Mouse (Mus musculus) hindbrain, postnatal 0 days (tissue): ENCODE results near the gene 2310022A10Rik. TPM values are rescaled to one million over a fixed set of nuclear protein-coding genes. Genes with fewer than 3 reads are reported as not detected.
"Not testable (repeated sequence)": the region's sequence is repeated elsewhere in the genome, so short reads cannot be mapped to it uniquely, and the experiment has no call there.

Experiments
- ATAC-seq: fragments of 200-750 bp; cut with Nextera tagmentation; 2 replicates; pipeline ENCODE4 v1.8.0; 2017; ENCODE audit warnings: mild to moderate bottlenecking, moderate TSS enrichment, moderate library complexity
- DNase-seq: peaks from one replicate; pipeline ENCODE4 v3.0.0-alpha.2; 2015; ENCODE audit warnings: low spot score
- H3K27ac ChIP-seq: fragments of 300-500 bp; sonication (generic); 2 replicates; pipeline ENCODE4 v1.5.1; 2014; ENCODE audit warnings: mild to moderate bottlenecking
- H3K27me3 ChIP-seq: fragments of 300-500 bp; sonication (generic); 2 replicates; pipeline ENCODE4 v1.6.1; 2014; ENCODE audit warnings: low read length, mixed read lengths; ENCODE audit not compliant: insufficient read depth
- H3K36me3 ChIP-seq: fragments of 300-500 bp; sonication (generic); 2 replicates; pipeline ENCODE4 v1.6.1; 2014; ENCODE audit warnings: low read length, mixed read lengths; ENCODE audit not compliant: insufficient read depth
- H3K4me1 ChIP-seq: fragments of 300-500 bp; sonication (generic); 2 replicates; pipeline ENCODE4 v1.6.1; 2014; ENCODE audit warnings: antibody characterized with exemption, low read length, mixed read lengths; ENCODE audit not compliant: insufficient read depth
- H3K4me2 ChIP-seq: fragments of 300-500 bp; sonication (generic); 2 replicates; pipeline ENCODE4 v1.6.1; 2014; ENCODE audit warnings: low read depth, mild to moderate bottlenecking, low read length, moderate library complexity, mixed read lengths
- H3K4me3 ChIP-seq: fragments of 300-500 bp; sonication (generic); 2 replicates; pipeline ENCODE4 v1.5.1; 2014; ENCODE audit warnings: low read length
- H3K9ac ChIP-seq: fragments of 300-500 bp; sonication (generic); replicated peaks from 2 replicates; pipeline ENCODE4 v1.6.1; 2014; ENCODE audit warnings: mild to moderate bottlenecking, low read length, moderate library complexity, mixed read lengths
- H3K9me3 ChIP-seq: fragments of 300-500 bp; sonication (generic); 2 replicates; pipeline ENCODE4 v1.6.1; 2016; ENCODE audit warnings: low read length, mixed read lengths
- CTCF ChIP-seq: IDR thresholded peaks from 2 replicates; pipeline ENCODE4 v1.5.1; 2016; ENCODE audit warnings: antibody characterized with exemption, control low read depth, low read depth
- WGBS: fragments of 180-500 bp; shearing (Covaris S2); extraction: QIAGEN DNeasy Blood & Tissue Kit; methylation state at CpG from one replicate; pipeline ENCODE4 v1.1.7; 2014; 5-methylcytosine and 5-hydroxymethylcytosine counted together
- polyA plus RNA-seq: library from polyadenylated mRNA; unstranded; fragments of >200 nt; fragmentation: Nextera tagmentation; extraction: Ambion mirVana; gene quantifications from 2 replicates; pipeline ENCODE4 v1.2.1, GENCODE M21; 2015
- total RNA-seq: library from RNA; depleted of rRNA; stranded (reverse); fragments of >200 nt; gene quantifications from 2 replicates; pipeline ENCODE4 v1.2.3, GENCODE M21; 2014; rRNA removed

2310022A10Rik gene
- total and polyA plus RNA-seq, 2 experiments from 2014 or later: 8.2 to 26.1 TPM

DNA sequence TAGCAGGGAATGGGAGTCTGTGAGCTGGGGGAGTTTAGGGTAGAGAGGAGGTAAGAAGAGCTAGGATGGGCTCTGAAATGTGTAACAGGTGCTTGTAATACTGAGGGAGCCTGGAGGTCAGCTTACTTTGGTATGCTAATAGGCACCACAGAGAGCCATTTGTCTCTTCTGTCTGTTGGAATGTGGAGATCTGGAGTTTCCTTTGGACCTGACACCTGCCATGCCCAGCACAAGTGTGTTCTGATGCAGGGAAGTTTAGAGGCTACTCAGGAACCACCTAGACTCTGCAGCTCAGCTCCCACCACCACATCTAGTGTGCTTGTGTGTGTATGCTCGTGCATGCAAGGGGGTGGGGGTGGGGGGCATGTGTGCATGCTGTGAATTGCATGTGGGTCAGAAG lies 69.2 kb downstream of the 2310022A10Rik start:
- H3K4me2 ChIP-seq: no peak overlapping the region
- no peaks in the 10 kb centered on the region for H3K27me3 ChIP-seq
- H3K4me1 ChIP-seq: no peaks in the 10 kb centered on the region
- H3K27ac ChIP-seq: no peak overlapping the region
- no peaks in the 10 kb centered on the region for H3K9me3 ChIP-seq
- ATAC-seq (no peak), DNase-seq (no peak)
- H3K36me3 ChIP-seq: peaks cover 40% of the 10 kb centered on the region
- no peak overlapping the region for H3K9ac ChIP-seq
- no peak overlapping the region for H3K4me3 ChIP-seq
- no peak for TF ChIP-seq CTCF
- WGBS: 48% methylated on average over 1 of the region's 1 CpGs

DNA sequence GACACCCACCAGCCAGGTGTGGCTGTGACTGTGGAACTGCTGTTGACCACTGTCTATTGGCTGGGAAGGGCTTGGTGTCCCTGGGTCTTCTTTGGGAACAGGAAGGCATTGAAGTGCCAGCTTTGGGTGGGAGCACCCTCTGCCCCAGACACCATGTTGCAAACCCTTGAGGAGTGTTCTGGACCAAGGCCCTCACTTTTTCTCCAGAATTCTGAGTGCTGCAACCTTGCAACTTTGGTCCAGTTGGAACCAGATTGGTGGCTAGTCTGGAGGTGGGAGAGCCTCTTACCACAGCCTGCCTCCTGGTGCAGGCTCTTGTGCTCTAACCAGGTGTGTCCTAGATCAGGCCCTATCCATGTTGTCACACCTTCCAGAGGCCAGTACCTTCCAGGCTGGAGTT lies 71.9 kb downstream of the 2310022A10Rik start:
- ATAC-seq (no peak), DNase-seq (no peak)
- no peak overlapping the region for H3K27ac ChIP-seq
- H3K9ac ChIP-seq: no peak overlapping the region
- peaks cover 24% of the 10 kb centered on the region; the same call in 1 of the 2 replicates for H3K36me3 ChIP-seq
- H3K27me3 ChIP-seq: no peaks in the 10 kb centered on the region
- H3K4me3 ChIP-seq: no peak overlapping the region
- H3K4me1 ChIP-seq: no peaks in the 10 kb centered on the region
- H3K4me2 ChIP-seq: no peak overlapping the region
- no peaks in the 10 kb centered on the region for H3K9me3 ChIP-seq
- TF ChIP-seq CTCF: no peak

DNA sequence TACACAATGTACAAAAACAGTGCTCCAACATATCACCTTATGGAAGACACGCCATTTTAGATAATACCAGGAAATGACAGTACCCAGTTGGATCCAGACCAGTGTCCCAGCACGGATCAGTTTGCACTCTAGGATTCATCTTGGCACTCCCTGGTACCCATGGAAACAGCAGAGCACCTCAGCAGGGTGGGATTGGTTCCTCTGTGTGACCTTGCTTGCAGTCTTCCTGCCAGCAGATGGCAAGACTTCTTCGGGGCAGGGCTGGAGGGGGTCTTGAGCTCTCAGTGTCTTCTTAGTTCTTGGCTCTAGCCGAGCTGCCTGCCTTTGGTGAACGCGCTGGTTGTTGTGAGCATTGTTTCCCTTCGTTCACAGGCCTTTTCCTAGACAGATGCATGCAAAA lies 74.7 kb downstream of the 2310022A10Rik start:
- TF ChIP-seq CTCF: no peak
- Histone ChIP-seq H3K4me1 (no peaks in the 10 kb centered on the region), H3K27ac (peak overlapping the region; percentile 58; the same call in 1 of the 2 replicates), H3K9ac (no peak overlapping the region), H3K36me3 (peaks cover 34% of the 10 kb centered on the region; the same call in 1 of the 2 replicates), H3K9me3 (no peaks in the 10 kb centered on the region), H3K27me3 (no peaks in the 10 kb centered on the region), H3K4me2 (no peak overlapping the region), H3K4me3 (no peak overlapping the region)
- peak; percentile 64 for ATAC-seq
- 56% methylated on average over 7 of the region's 7 CpGs for WGBS
- DNase-seq: peak; percentile 51

DNA sequence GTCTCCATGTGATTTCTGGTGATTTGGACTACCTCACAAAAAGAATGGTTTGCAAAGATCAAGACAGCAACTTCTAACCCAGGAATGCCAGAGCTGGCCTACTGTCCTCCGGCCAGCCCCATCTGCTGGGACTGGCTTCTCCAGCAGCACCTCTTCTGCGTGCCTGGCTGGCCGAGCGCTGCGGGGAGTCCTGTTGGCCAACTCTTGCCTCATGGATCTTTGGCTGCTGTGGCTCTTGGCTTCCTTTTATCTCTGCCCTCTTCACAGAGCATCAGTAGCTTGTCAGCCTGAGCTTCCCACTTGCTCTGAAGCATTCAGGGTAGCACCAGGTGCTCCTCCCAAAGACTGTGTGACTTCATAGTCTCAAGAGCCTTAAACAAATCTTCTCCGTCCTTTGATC lies 75.2 kb downstream of the 2310022A10Rik start:
- H3K9me3 ChIP-seq: no peaks in the 10 kb centered on the region
- peaks cover 34% of the 10 kb centered on the region; the same call in 1 of the 2 replicates for H3K36me3 ChIP-seq
- DNase-seq (no peak), ATAC-seq (no peak)
- TF ChIP-seq CTCF: no peak
- H3K4me3 ChIP-seq: no peak overlapping the region
- no peak overlapping the region for H3K9ac ChIP-seq
- peak overlapping the region; percentile 58 for H3K27ac ChIP-seq
- no peaks in the 10 kb centered on the region for H3K27me3 ChIP-seq
- H3K4me1 ChIP-seq: no peaks in the 10 kb centered on the region
- no peak overlapping the region for H3K4me2 ChIP-seq
- WGBS: 57% methylated on average over 6 of the region's 6 CpGs

DNA sequence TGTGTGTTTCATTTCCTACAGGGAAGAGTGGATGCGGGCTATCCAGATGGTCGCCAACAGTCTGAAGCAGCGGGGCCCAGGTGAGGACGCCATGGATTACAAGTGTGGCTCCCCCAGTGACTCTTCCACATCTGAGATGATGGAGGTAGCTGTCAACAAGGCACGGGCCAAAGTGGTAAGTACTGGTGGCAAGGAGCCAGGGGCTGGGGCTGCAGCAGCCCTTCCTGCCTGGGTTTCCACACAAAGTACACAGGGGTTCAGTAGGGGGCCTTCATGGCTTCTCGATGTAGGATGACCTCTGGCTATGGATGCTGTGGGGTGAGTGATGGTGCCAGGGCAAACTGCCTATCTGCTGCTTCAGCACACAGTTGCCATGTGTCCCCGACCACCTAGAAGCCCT lies 75.8 kb downstream of the 2310022A10Rik start:
- H3K4me2 ChIP-seq, H3K9ac ChIP-seq, H3K4me3 ChIP-seq, H3K9me3 ChIP-seq, H3K27me3 ChIP-seq, H3K4me1 ChIP-seq: not testable (repeated sequence)
- H3K27ac ChIP-seq: peak overlapping the region; percentile 58; the same call in 1 of the 2 replicates
- DNase-seq (peak; percentile 45), ATAC-seq (peak; percentile 19; the same call in 1 of the 2 replicates)
- WGBS: 61% methylated on average over 7 of the region's 7 CpGs
- H3K36me3 ChIP-seq: peaks cover 37% of the 10 kb centered on the region; the same call in 1 of the 2 replicates

DNA sequence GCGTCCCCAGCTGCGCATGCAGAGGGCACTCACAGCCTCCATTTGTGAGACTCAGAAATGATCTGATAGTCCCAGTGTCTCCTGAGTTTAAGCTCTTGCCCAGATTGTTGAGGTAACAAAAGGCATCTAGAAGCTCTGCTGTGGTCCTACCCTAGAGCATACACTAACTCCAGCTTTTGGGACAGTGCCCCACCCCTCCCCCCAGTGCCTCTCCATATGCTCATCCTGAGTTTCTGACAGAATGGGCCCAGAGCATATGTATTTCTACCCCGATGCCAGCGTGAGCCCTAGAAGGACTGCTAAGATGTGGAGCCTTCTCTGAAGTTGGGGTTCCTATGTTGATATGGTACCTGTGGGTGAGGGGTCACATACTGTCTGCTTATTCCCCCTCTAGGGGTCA lies 78.4 kb downstream of the 2310022A10Rik start:
- Histone ChIP-seq H3K4me3 (no peak overlapping the region), H3K4me1 (no peaks in the 10 kb centered on the region), H3K4me2 (no peak overlapping the region), H3K36me3 (peaks cover 34% of the 10 kb centered on the region; the same call in 1 of the 2 replicates), H3K9ac (no peak overlapping the region), H3K27me3 (no peaks in the 10 kb centered on the region), H3K9me3 (no peaks in the 10 kb centered on the region), H3K27ac (no peak overlapping the region)
- WGBS: 96% methylated on average over 4 of the region's 4 CpGs
- ATAC-seq: no peak
- DNase-seq: no peak
- TF ChIP-seq CTCF: no peak

Other genes starting within 250 kb of the 2310022A10Rik start
- 34.8 and 41.2 TPM in 2 replicates for gene Ltbp4, start 215.5 kb upstream of the 2310022A10Rik start, total RNA-seq
- gene Ltbp4, start 215.5 kb upstream of the 2310022A10Rik start, polyA plus RNA-seq: 10.5 and 10.6 TPM in 2 replicates
- 27.0 and 31.2 TPM in 2 replicates for gene Shkbp1, start 197.2 kb upstream of the 2310022A10Rik start, total RNA-seq
- 20.0 and 20.2 TPM in 2 replicates for gene Shkbp1, start 197.2 kb upstream of the 2310022A10Rik start, polyA plus RNA-seq
- not detected in 2 replicates for gene Gm20479, start 195.8 kb upstream of the 2310022A10Rik start, total RNA-seq
- gene Gm20479, start 195.8 kb upstream of the 2310022A10Rik start, polyA plus RNA-seq: not detected in 2 replicates
- 24.1 and 24.8 TPM in 2 replicates for gene Sptbn4, start 105.5 kb upstream of the 2310022A10Rik start, total RNA-seq
- gene Sptbn4, start 105.5 kb upstream of the 2310022A10Rik start, polyA plus RNA-seq: 2.8 and 3.4 TPM in 2 replicates
- gene Blvrb, start 105.3 kb upstream of the 2310022A10Rik start, total RNA-seq: 19.7 and 23.9 TPM in 2 replicates
- 23.0 and 23.4 TPM in 2 replicates for gene Blvrb, start 105.3 kb upstream of the 2310022A10Rik start, polyA plus RNA-seq
- gene Sertad3, start 79.5 kb upstream of the 2310022A10Rik start, total RNA-seq: 5.0 and 6.3 TPM in 2 replicates
- 7.9 and 8.4 TPM in 2 replicates for gene Sertad3, start 79.5 kb upstream of the 2310022A10Rik start, polyA plus RNA-seq
- 7.2 and 9.4 TPM in 2 replicates for gene Sertad1, start 66.3 kb upstream of the 2310022A10Rik start, total RNA-seq
- gene Sertad1, start 66.3 kb upstream of the 2310022A10Rik start, polyA plus RNA-seq: 7.7 and 8.8 TPM in 2 replicates
- gene Prx, start 53.9 kb upstream of the 2310022A10Rik start, total RNA-seq: 1.8 and 2.1 TPM in 2 replicates
- 2.1 and 2.5 TPM in 2 replicates for gene Prx, start 53.9 kb upstream of the 2310022A10Rik start, polyA plus RNA-seq
- gene Hipk4, start 30.0 kb upstream of the 2310022A10Rik start, total RNA-seq: 0.73 and 1.8 TPM in 2 replicates
- 1.6 and 1.9 TPM in 2 replicates for gene Hipk4, start 30.0 kb upstream of the 2310022A10Rik start, polyA plus RNA-seq
- 307 and 308 TPM in 2 replicates for gene Pld3, start within 50 bp of the 2310022A10Rik start, total RNA-seq
- 268 and 287 TPM in 2 replicates for gene Pld3, start within 50 bp of the 2310022A10Rik start, polyA plus RNA-seq
- 60.6 and 83.1 TPM in 2 replicates for gene Akt2, start 38.3 kb downstream of the 2310022A10Rik start, total RNA-seq
- gene Akt2, start 38.3 kb downstream of the 2310022A10Rik start, polyA plus RNA-seq: 62.3 and 64.0 TPM in 2 replicates
- 104 and 132 TPM in 2 replicates for gene Ttc9b, start 100.7 kb downstream of the 2310022A10Rik start, total RNA-seq
- 124 and 127 TPM in 2 replicates for gene Ttc9b, start 100.7 kb downstream of the 2310022A10Rik start, polyA plus RNA-seq
- 141 and 162 TPM in 2 replicates for gene Map3k10, start 121.4 kb downstream of the 2310022A10Rik start, total RNA-seq
- 21.4 and 22.9 TPM in 2 replicates for gene Map3k10, start 121.4 kb downstream of the 2310022A10Rik start, polyA plus RNA-seq
- gene Zfp607b, start 136.1 kb downstream of the 2310022A10Rik start, total RNA-seq: 3.5 and 5.6 TPM in 2 replicates
- gene Zfp607b, start 136.1 kb downstream of the 2310022A10Rik start, polyA plus RNA-seq: 8.5 and 8.9 TPM in 2 replicates
- gene Zfp60, start 178.2 kb downstream of the 2310022A10Rik start, total RNA-seq: 24.3 and 25.3 TPM in 2 replicates
- gene Zfp60, start 178.2 kb downstream of the 2310022A10Rik start, polyA plus RNA-seq: 35.1 and 36.0 TPM in 2 replicates